Mouse (Mus musculus) liver, postnatal 0 days (tissue): ENCODE measurements around the gene Kyat3.
A peak's percentile ranks its signal among the peaks of the same experiment; 100 is the strongest.

ENCODE experiments used
- CTCF ChIP-seq: sonication (generic); IDR thresholded peaks from 2 replicates; pipeline ENCODE4 v1.5.1; 2016; ENCODE audit warnings: antibody characterized with exemption, low read depth
- EP300 ChIP-seq: IDR thresholded peaks from 2 replicates; pipeline ENCODE4 v1.6.1; 2016; ENCODE audit warnings: antibody characterized with exemption, low read depth, mild to moderate bottlenecking

- TF ChIP-seq CTCF (peak; percentile 46), EP300 (peak; percentile 87)
Observed at GRCm38 (mm10) chr3:142700442-142701322, at the start of gene Kyat3.
